In genomic region chr9:22734954-22735353, GRCm38 (mm10) we compare ENCODE assay signal across 30 mouse cellular contexts.
DNase-seq lines count a peak whose midpoint lies in the region; ATAC-seq and TF ChIP-seq lines count a peak whose summit lies in the region.
"Had no signal": no experiment of that assay in that cellular context is flagged by ENCODE, and none has a peak within 500 bp of the region (broad histone marks: within the 10 kb centered on the region; RNA-seq: fewer than 3 reads in every experiment).

No protein-coding gene starts in this region.

- DNase-seq in forebrain, embryonic 10.5 days (ENCODE audit: extremely low spot score, low spot score) = no peak
- DNase-seq in hindbrain, postnatal 0 days (ENCODE audit: low spot score) = no peak
- no peak for DNase-seq in hindbrain, embryonic 11.5 days (ENCODE audit: low spot score)
- no peak for DNase-seq in neural tube, embryonic 10.5 days (ENCODE audit: extremely low spot score, low spot score)
- no peak for DNase-seq in embryo, embryonic 9.5 days (ENCODE audit: extremely low spot score)
- DNase-seq: adrenal gland, postnatal 14 days; cerebellum, adult 18-20 months; cerebellum, postnatal 14 days; gastrocnemius, adult 2 months; gastrocnemius, postnatal 36 days; heart, adult 18-20 months; heart, postnatal 36 days; kidney, adult 8-10 months; kidney, postnatal 4 days; liver; lung, adult 2 months; lung, postnatal 10 days; right cerebral cortex, postnatal 14 days; thymus, postnatal 4 days had no signal

- no peak overlapping the region for H3K4me3 ChIP-seq in forebrain, embryonic 15.5 days
- no peak overlapping the region for H3K4me3 ChIP-seq in forebrain, embryonic 10.5 days
- no peak overlapping the region for H3K4me3 ChIP-seq in hindbrain, postnatal 0 days (ENCODE audit: low read length)
- no peak overlapping the region for H3K4me3 ChIP-seq in hindbrain, embryonic 11.5 days (ENCODE audit: low read depth, low read length)
- no peak overlapping the region for H3K4me3 ChIP-seq in neural tube, embryonic 13.5 days
- no peak overlapping the region for H3K4me3 ChIP-seq in midbrain, embryonic 15.5 days
- H3K4me3 ChIP-seq: embryonic facial prominence, embryonic 12.5 days; gastrocnemius, adult 2 months; myocyte had no signal

- no peak for TF ChIP-seq CTCF in hindbrain, postnatal 0 days (IDR thresholded peaks at IDR 0.05; ENCODE audit: low read depth)

- peak overlapping the region; percentile 23 for H3K4me2 ChIP-seq in forebrain, embryonic 15.5 days (replicated peaks)
- 0 out of 2 replicates have a peak overlapping the region, but pooled peaks have one; percentile 13 for H3K4me2 ChIP-seq in hindbrain, postnatal 0 days (ENCODE audit: low read depth, low read length)
- no peak overlapping the region for H3K4me2 ChIP-seq in hindbrain, embryonic 11.5 days (replicated peaks; ENCODE audit: low read depth, low read length)
- H3K4me2 ChIP-seq in neural tube, embryonic 13.5 days = no peak overlapping the region
- no peak overlapping the region for H3K4me2 ChIP-seq in midbrain, embryonic 15.5 days
- H3K4me2 ChIP-seq: embryonic facial prominence, embryonic 12.5 days; heart, embryonic 11.5 days had no signal

- 46% methylated on average over 8 of the region's 8 CpGs for WGBS in forebrain, embryonic 15.5 days
- 82% methylated on average over 8 of the region's 8 CpGs for WGBS in forebrain, embryonic 10.5 days
- WGBS in hindbrain, postnatal 0 days = 60% methylated on average over 8 of the region's 8 CpGs
- 79% methylated on average over 8 of the region's 8 CpGs for WGBS in hindbrain, embryonic 11.5 days
- 70% methylated on average over 8 of the region's 8 CpGs for WGBS in neural tube, embryonic 13.5 days
- WGBS in midbrain, embryonic 15.5 days = 61% methylated on average over 8 of the region's 8 CpGs

- H3K36me3 ChIP-seq in forebrain, embryonic 15.5 days = no peaks in the 10 kb centered on the region
- no peaks in the 10 kb centered on the region for H3K36me3 ChIP-seq in forebrain, embryonic 10.5 days (replicated peaks)
- H3K36me3 ChIP-seq in hindbrain, postnatal 0 days (ENCODE audit: insufficient read depth, low read length) = no peaks in the 10 kb centered on the region
- no peaks in the 10 kb centered on the region for H3K36me3 ChIP-seq in hindbrain, embryonic 11.5 days (ENCODE audit: control insufficient read depth, insufficient read depth, low read length)
- H3K36me3 ChIP-seq in neural tube, embryonic 13.5 days = no peaks in the 10 kb centered on the region
- no peaks in the 10 kb centered on the region for H3K36me3 ChIP-seq in midbrain, embryonic 15.5 days (replicated peaks)
- H3K36me3 ChIP-seq: embryonic facial prominence, embryonic 12.5 days had no signal

- H3K9ac ChIP-seq in forebrain, embryonic 15.5 days (replicated peaks) = no peak overlapping the region
- H3K9ac ChIP-seq in hindbrain, postnatal 0 days (replicated peaks; ENCODE audit: low read length) = no peak overlapping the region
- H3K9ac ChIP-seq in hindbrain, embryonic 11.5 days (ENCODE audit: low read depth, low read length) = no peak overlapping the region
- H3K9ac ChIP-seq in neural tube, embryonic 13.5 days = no peak overlapping the region
- H3K9ac ChIP-seq in midbrain, embryonic 15.5 days = no peak overlapping the region
- H3K9ac ChIP-seq: embryonic facial prominence, embryonic 12.5 days; liver, embryonic 14.5 days had no signal

- peaks cover 9% of the 10 kb centered on the region for H3K4me1 ChIP-seq in forebrain, embryonic 15.5 days
- H3K4me1 ChIP-seq in forebrain, embryonic 10.5 days = 0 out of 2 replicates have a peak, but pooled peaks cover 3% of the 10 kb centered on the region
- H3K4me1 ChIP-seq in hindbrain, postnatal 0 days (ENCODE audit: insufficient read depth, low read length) = no peaks in the 10 kb centered on the region
- no peaks in the 10 kb centered on the region for H3K4me1 ChIP-seq in hindbrain, embryonic 11.5 days (replicated peaks; ENCODE audit: control insufficient read depth, insufficient read depth, low read length)
- H3K4me1 ChIP-seq in neural tube, embryonic 13.5 days (replicated peaks) = peaks cover 10% of the 10 kb centered on the region
- H3K4me1 ChIP-seq in midbrain, embryonic 15.5 days = peaks cover 3% of the 10 kb centered on the region
- H3K4me1 ChIP-seq: embryonic facial prominence, embryonic 12.5 days had no signal

- no peaks in the 10 kb centered on the region for H3K27me3 ChIP-seq in forebrain, embryonic 15.5 days
- H3K27me3 ChIP-seq in forebrain, embryonic 10.5 days (ENCODE audit: poor library complexity, severe bottlenecking) = no peaks in the 10 kb centered on the region
- H3K27me3 ChIP-seq in hindbrain, postnatal 0 days (ENCODE audit: insufficient read depth, low read length) = no peaks in the 10 kb centered on the region
- H3K27me3 ChIP-seq in hindbrain, embryonic 11.5 days (ENCODE audit: control insufficient read depth, insufficient read depth, low read length) = no peaks in the 10 kb centered on the region
- H3K27me3 ChIP-seq in neural tube, embryonic 13.5 days = no peaks in the 10 kb centered on the region
- H3K27me3 ChIP-seq in midbrain, embryonic 15.5 days (replicated peaks) = no peaks in the 10 kb centered on the region
- H3K27me3 ChIP-seq: embryonic facial prominence, embryonic 12.5 days had no signal

- no peak overlapping the region for H3K27ac ChIP-seq in forebrain, embryonic 15.5 days (replicated peaks)
- no peak overlapping the region for H3K27ac ChIP-seq in forebrain, embryonic 10.5 days
- H3K27ac ChIP-seq in hindbrain, postnatal 0 days = no peak overlapping the region
- no peak overlapping the region for H3K27ac ChIP-seq in hindbrain, embryonic 11.5 days (ENCODE audit: low read depth, low read length)
- peak overlapping the region; percentile 49; the same call in 1 of the 2 replicates for H3K27ac ChIP-seq in neural tube, embryonic 13.5 days (replicated peaks)
- no peak overlapping the region for H3K27ac ChIP-seq in midbrain, embryonic 15.5 days
- H3K27ac ChIP-seq: embryonic facial prominence, embryonic 12.5 days; gastrocnemius, adult 2 months; kidney, postnatal 0 days; liver, embryonic 14.5 days; macrophage had no signal

- peak; percentile 41; the same call in 1 of the 2 replicates for ATAC-seq in forebrain, embryonic 15.5 days (replicated peaks)
- no peak for ATAC-seq in hindbrain, postnatal 0 days
- no peak for ATAC-seq in hindbrain, embryonic 11.5 days (ENCODE audit: low FRiP score)
- ATAC-seq in neural tube, embryonic 13.5 days (ENCODE audit: low read depth) = no peak
- 0 out of 2 replicates have a peak, but pooled peaks have one; percentile 62 for ATAC-seq in midbrain, embryonic 15.5 days (replicated peaks)
- ATAC-seq: CD4-positive, CD25-positive, alpha-beta regulatory T cell, adult 4 months; intestine, embryonic 16.5 days had no signal

- H3K9me3 ChIP-seq in forebrain, embryonic 15.5 days = no peaks in the 10 kb centered on the region
- no peaks in the 10 kb centered on the region for H3K9me3 ChIP-seq in forebrain, embryonic 10.5 days
- H3K9me3 ChIP-seq in hindbrain, postnatal 0 days (ENCODE audit: low read length) = no peaks in the 10 kb centered on the region
- no peaks in the 10 kb centered on the region for H3K9me3 ChIP-seq in hindbrain, embryonic 11.5 days (ENCODE audit: control insufficient read depth, low read length)
- no peaks in the 10 kb centered on the region for H3K9me3 ChIP-seq in neural tube, embryonic 13.5 days
- H3K9me3 ChIP-seq in midbrain, embryonic 15.5 days = no peaks in the 10 kb centered on the region
- H3K9me3 ChIP-seq: embryonic facial prominence, embryonic 12.5 days had no signal

Comparison
In these comparisons a context has a peak if more than half of its experiments do, and no peak if none do; other contexts are left out.
1. H3K4me2 ChIP-seq: peak in forebrain, embryonic 15.5 days (single experiment) and hindbrain, postnatal 0 days (single experiment); none in hindbrain, embryonic 11.5 days (single experiment), neural tube, embryonic 13.5 days (single experiment) and midbrain, embryonic 15.5 days (single experiment).
2. ATAC-seq: peak in forebrain, embryonic 15.5 days (single experiment) and midbrain, embryonic 15.5 days (single experiment); none in hindbrain, postnatal 0 days (single experiment), hindbrain, embryonic 11.5 days (single experiment) and neural tube, embryonic 13.5 days (single experiment).